ENCODE assay signal across 8 mouse cellular contexts in the genomic region with DNA sequence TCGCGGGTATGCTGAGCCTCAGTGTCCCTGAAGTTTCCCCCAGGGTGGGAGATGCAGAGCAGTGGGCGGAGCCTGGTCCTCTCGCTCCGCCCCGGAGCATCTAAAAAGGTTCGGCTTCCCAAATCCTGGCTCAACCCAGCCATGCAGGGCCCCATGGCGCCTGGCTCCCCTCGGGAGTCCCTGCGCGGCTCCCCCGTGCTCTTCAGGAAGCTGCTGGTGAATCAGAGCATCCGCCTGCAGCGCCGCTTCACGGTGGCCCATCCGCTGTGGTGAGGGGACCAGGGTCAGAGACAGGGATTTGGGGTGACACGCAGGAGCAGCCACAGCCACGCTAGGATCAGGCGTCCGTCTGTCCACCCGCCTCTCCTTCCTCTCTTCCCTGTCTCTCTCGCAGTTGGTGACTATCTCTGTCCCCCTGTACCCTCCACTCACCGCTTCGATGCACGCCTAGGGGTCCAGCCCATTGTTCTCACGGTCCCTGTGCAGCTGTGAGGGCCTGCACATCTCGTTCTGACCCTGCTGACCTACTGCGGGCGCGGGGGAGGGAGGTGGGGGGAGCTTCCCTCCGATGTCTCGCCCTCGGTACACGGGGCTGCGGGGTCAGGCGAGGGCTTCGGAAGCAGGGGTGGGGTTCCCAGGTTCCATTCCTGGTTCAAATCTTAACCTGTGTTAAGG. TPM values are rescaled to one million over a fixed set of nuclear protein-coding genes. Genes with fewer than 3 reads are reported as not detected.
DNase-seq lines count a peak whose midpoint lies in the region; ATAC-seq lines count a peak whose summit lies in the region.

No protein-coding gene starts in this region.

- DNase-seq in testis, postnatal 10 days (ENCODE audit: low spot score), result peak; percentile 44
- DNase-seq in testis, postnatal 14 days (ENCODE audit: low spot score), result no peak
- no peak for DNase-seq in urinary bladder, postnatal 10 days (ENCODE audit: low spot score)

- H3K4me1 ChIP-seq in forebrain, embryonic 15.5 days, result peaks cover 18% of the 10 kb centered on the region
- peaks cover 55% of the 10 kb centered on the region for H3K4me1 ChIP-seq in kidney, embryonic 15.5 days
- H3K4me1 ChIP-seq in midbrain, embryonic 16.5 days (ENCODE audit: control insufficient read depth, insufficient read depth, low read length), result peaks cover 13% of the 10 kb centered on the region

- H3K36me3 ChIP-seq in forebrain, embryonic 15.5 days, result no peaks in the 10 kb centered on the region
- no peaks in the 10 kb centered on the region for H3K36me3 ChIP-seq in kidney, embryonic 15.5 days
- H3K36me3 ChIP-seq in midbrain, embryonic 16.5 days (ENCODE audit: control insufficient read depth, insufficient read depth, low read length), result no peaks in the 10 kb centered on the region

- H3K27me3 ChIP-seq in forebrain, embryonic 15.5 days, result peaks cover 58% of the 10 kb centered on the region
- H3K27me3 ChIP-seq in kidney, embryonic 15.5 days, result peaks cover 84% of the 10 kb centered on the region
- peaks cover 46% of the 10 kb centered on the region for H3K27me3 ChIP-seq in midbrain, embryonic 16.5 days (ENCODE audit: control insufficient read depth, insufficient read depth, low read depth, low read length)

- no peak overlapping the region for H3K27ac ChIP-seq in forebrain, embryonic 15.5 days (replicated peaks)
- H3K27ac ChIP-seq in kidney, embryonic 15.5 days, result no peak overlapping the region
- no peak overlapping the region for H3K27ac ChIP-seq in midbrain, embryonic 16.5 days (ENCODE audit: low read length)

- WGBS in forebrain, embryonic 15.5 days, result 2% methylated on average over 38 of the region's 38 CpGs
- WGBS in kidney, embryonic 15.5 days, result 4% methylated on average over 38 of the region's 38 CpGs
- WGBS in midbrain, embryonic 16.5 days, result 3% methylated on average over 38 of the region's 38 CpGs

- H3K9ac ChIP-seq in forebrain, embryonic 15.5 days (replicated peaks), result peak overlapping the region; percentile 32; the same call in 1 of the 2 replicates
- H3K9ac ChIP-seq in kidney, embryonic 15.5 days, result 0 out of 2 replicates have a peak overlapping the region, but pooled peaks have one; percentile 35
- H3K9ac ChIP-seq in midbrain, embryonic 16.5 days (ENCODE audit: low read depth, low read length), result peak overlapping the region; percentile 38; the same call in 1 of the 2 replicates

- no peaks in the 10 kb centered on the region for H3K9me3 ChIP-seq in forebrain, embryonic 15.5 days
- H3K9me3 ChIP-seq in kidney, embryonic 15.5 days (replicated peaks), result no peaks in the 10 kb centered on the region
- H3K9me3 ChIP-seq in midbrain, embryonic 16.5 days (replicated peaks; ENCODE audit: control insufficient read depth, low read length, poor library complexity, severe bottlenecking), result no peaks in the 10 kb centered on the region

- H3K4me3 ChIP-seq in forebrain, embryonic 15.5 days, result peak overlapping the region; percentile 37; the same call in 1 of the 2 replicates
- peak overlapping the region; percentile 36 for H3K4me3 ChIP-seq in kidney, embryonic 15.5 days (replicated peaks)
- H3K4me3 ChIP-seq in midbrain, embryonic 16.5 days (ENCODE audit: low read depth, low read length), result peak overlapping the region; percentile 21

- peak overlapping the region; percentile 50 for H3K4me2 ChIP-seq in forebrain, embryonic 15.5 days (replicated peaks)
- H3K4me2 ChIP-seq in kidney, embryonic 15.5 days, result peak overlapping the region; percentile 66
- peak overlapping the region; percentile 66 for H3K4me2 ChIP-seq in midbrain, embryonic 16.5 days (ENCODE audit: low read length)

- 0 out of 2 replicates have a peak, but pooled peaks have one; percentile 21 for ATAC-seq in forebrain, embryonic 15.5 days (replicated peaks)
- ATAC-seq in kidney, embryonic 15.5 days (replicated peaks; ENCODE audit: low FRiP score), result 0 out of 2 replicates have a peak, but pooled peaks have one; percentile 23
- ATAC-seq in midbrain, embryonic 16.5 days, result no peak
- ATAC-seq in erythroid progenitor cell, adult 5-6 weeks (replicated peaks; ENCODE audit: low FRiP score, poor library complexity, severe bottlenecking), result no peak
- ATAC-seq in erythroblast, adult 5-6 weeks (replicated peaks; ENCODE audit: low FRiP score, poor library complexity, severe bottlenecking), result no peak

RNA-seq across cellular contexts. Expression of gene Rab3a, which starts 11.4 kb away (rescaled TPM):
- 319 and 328 TPM in 2 replicates for polyA plus RNA-seq in forebrain, embryonic 15.5 days (2015; fragmentation: Nextera tagmentation; extraction: Ambion mirVana)
- polyA plus RNA-seq in kidney, embryonic 15.5 days (2015; fragmentation: Nextera tagmentation; extraction: Ambion mirVana), result 15.5 and 18.6 TPM in 2 replicates
- 477 and 573 TPM in 2 replicates for polyA plus RNA-seq in midbrain, embryonic 16.5 days (2015; fragmentation: Nextera tagmentation; extraction: Ambion mirVana)
- 7.1 TPM in 1 of 2 replicates, not detected in the other for total RNA-seq in erythroid progenitor cell, adult 5-6 weeks (2015; ENCODE audit: low replicate concordance)
- 2.2 and 4.9 TPM in 2 replicates for total RNA-seq in erythroid progenitor cell, adult 5-6 weeks (2017; ENCODE audit: low replicate concordance)
- total RNA-seq in erythroblast, adult 5-6 weeks (2015; ENCODE audit: low replicate concordance), result not detected in 2 replicates
- 1.5 TPM in 1 of 2 replicates, not detected in the other for total RNA-seq in erythroblast, adult 5-6 weeks (2017; ENCODE audit: low replicate concordance)

RNA-seq across cellular contexts. Expression of gene Mpv17l2, which starts 17.6 kb away (rescaled TPM):
- 51.5 and 57.7 TPM in 2 replicates for polyA plus RNA-seq in forebrain, embryonic 15.5 days (2015; fragmentation: Nextera tagmentation; extraction: Ambion mirVana)
- 46.1 and 48.1 TPM in 2 replicates for polyA plus RNA-seq in kidney, embryonic 15.5 days (2015; fragmentation: Nextera tagmentation; extraction: Ambion mirVana)
- polyA plus RNA-seq in midbrain, embryonic 16.5 days (2015; fragmentation: Nextera tagmentation; extraction: Ambion mirVana), result 34.8 and 35.7 TPM in 2 replicates
- total RNA-seq in erythroid progenitor cell, adult 5-6 weeks (2015; ENCODE audit: low replicate concordance), result 16.9 and 31.0 TPM in 2 replicates
- total RNA-seq in erythroid progenitor cell, adult 5-6 weeks (2017; ENCODE audit: low replicate concordance), result 5.1 and 30.4 TPM in 2 replicates
- 8.2 and 9.6 TPM in 2 replicates for total RNA-seq in erythroblast, adult 5-6 weeks (2015; ENCODE audit: low replicate concordance)
- 3.8 and 6.4 TPM in 2 replicates for total RNA-seq in erythroblast, adult 5-6 weeks (2017; ENCODE audit: low replicate concordance)

RNA-seq across cellular contexts. Expression of gene Pde4c, which starts 19.6 kb away (rescaled TPM):
- 0.13 and 0.22 TPM in 2 replicates for polyA plus RNA-seq in forebrain, embryonic 15.5 days (2015; fragmentation: Nextera tagmentation; extraction: Ambion mirVana)
- 7.6 and 9.4 TPM in 2 replicates for polyA plus RNA-seq in kidney, embryonic 15.5 days (2015; fragmentation: Nextera tagmentation; extraction: Ambion mirVana)
- 0.11 and 0.23 TPM in 2 replicates for polyA plus RNA-seq in midbrain, embryonic 16.5 days (2015; fragmentation: Nextera tagmentation; extraction: Ambion mirVana)
- 0.72 and 0.84 TPM in 2 replicates for total RNA-seq in erythroid progenitor cell, adult 5-6 weeks (2015; ENCODE audit: low replicate concordance)
- total RNA-seq in erythroid progenitor cell, adult 5-6 weeks (2017; ENCODE audit: low replicate concordance), result not detected in 2 replicates
- not detected in 2 replicates for total RNA-seq in erythroblast, adult 5-6 weeks (2015; ENCODE audit: low replicate concordance)
- not detected in 2 replicates for total RNA-seq in erythroblast, adult 5-6 weeks (2017; ENCODE audit: low replicate concordance)

RNA-seq across cellular contexts. Expression of gene Gm3336, which starts 24.8 kb away (rescaled TPM):
- not detected in 2 replicates for polyA plus RNA-seq in forebrain, embryonic 15.5 days (2015; fragmentation: Nextera tagmentation; extraction: Ambion mirVana)
- polyA plus RNA-seq in kidney, embryonic 15.5 days (2015; fragmentation: Nextera tagmentation; extraction: Ambion mirVana), result 0.55 and 0.83 TPM in 2 replicates
- polyA plus RNA-seq in midbrain, embryonic 16.5 days (2015; fragmentation: Nextera tagmentation; extraction: Ambion mirVana), result not detected in 2 replicates
- total RNA-seq in erythroid progenitor cell, adult 5-6 weeks (2015; ENCODE audit: low replicate concordance), result not detected in 2 replicates
- total RNA-seq in erythroid progenitor cell, adult 5-6 weeks (2017; ENCODE audit: low replicate concordance), result not detected in 2 replicates
- not detected in 2 replicates for total RNA-seq in erythroblast, adult 5-6 weeks (2015; ENCODE audit: low replicate concordance)
- total RNA-seq in erythroblast, adult 5-6 weeks (2017; ENCODE audit: low replicate concordance), result not detected in 2 replicates

RNA-seq across cellular contexts. Expression of gene Pik3r2, which starts 33.4 kb away (rescaled TPM):
- polyA plus RNA-seq in forebrain, embryonic 15.5 days (2015; fragmentation: Nextera tagmentation; extraction: Ambion mirVana), result 126 and 127 TPM in 2 replicates
- polyA plus RNA-seq in kidney, embryonic 15.5 days (2015; fragmentation: Nextera tagmentation; extraction: Ambion mirVana), result 58.0 and 66.9 TPM in 2 replicates
- polyA plus RNA-seq in midbrain, embryonic 16.5 days (2015; fragmentation: Nextera tagmentation; extraction: Ambion mirVana), result 107 and 112 TPM in 2 replicates
- 3.8 and 5.4 TPM in 2 replicates for total RNA-seq in erythroid progenitor cell, adult 5-6 weeks (2015; ENCODE audit: low replicate concordance)
- 7.3 and 8.0 TPM in 2 replicates for total RNA-seq in erythroid progenitor cell, adult 5-6 weeks (2017; ENCODE audit: low replicate concordance)
- 4.8 and 12.1 TPM in 2 replicates for total RNA-seq in erythroblast, adult 5-6 weeks (2015; ENCODE audit: low replicate concordance)
- 5.9 and 6.3 TPM in 2 replicates for total RNA-seq in erythroblast, adult 5-6 weeks (2017; ENCODE audit: low replicate concordance)

Comparison
In these comparisons a context has a peak if more than half of its experiments do, and no peak if none do; other contexts are left out.
1. ATAC-seq: peak in forebrain, embryonic 15.5 days (single experiment) and kidney, embryonic 15.5 days (single experiment); none in midbrain, embryonic 16.5 days (single experiment), erythroid progenitor cell, adult 5-6 weeks (single experiment) and erythroblast, adult 5-6 weeks (single experiment).
2. RNA of gene Rab3a, which starts 11.4 kb away (polyA plus RNA-seq): 477 to 573 TPM in midbrain, embryonic 16.5 days and 319 to 328 TPM in forebrain, embryonic 15.5 days; 15.5 to 18.6 TPM in kidney, embryonic 15.5 days; every median in the first group is over 10 times any median in the second.
3. Peak in every context shown above with its lines, with median percentiles within 50 percentile points of each other: H3K4me2 ChIP-seq, H3K4me3 ChIP-seq and H3K9ac ChIP-seq.